Mouse (Mus musculus) activated CD4-positive, CD25-positive, alpha-beta regulatory T cell, adult 9 weeks (primary cell): Measurements from ENCODE around the gene Rufy4. TPM values are rescaled to one million over a fixed set of nuclear protein-coding genes. Genes with fewer than 3 reads are reported as not detected.

Experiments
- polyA plus RNA-seq: library from polyadenylated mRNA; unstranded; fragments of 100-300 nt; shearing (Covaris generic); gene quantifications from one replicate; pipeline ENCODE4 v1.2.1, GENCODE M21; 2017

Gene Rufy4
- polyA plus RNA-seq = not detected

GRCm38 (mm10) chr1:74124991-74125552 is at the start of gene Rufy4:
Gene Rufy4, plus strand, starts transcription at chr1:74125541.

GRCm38 (mm10) chr1:74124021-74124981 is 1.0 kb upstream of the Rufy4 start, which contains the start of gene Tns1:
Gene Tns1, minus strand, starts transcription at chr1:74124449.

GRCm38 (mm10) chr1:74153461-74154184 is 28.3 kb downstream of the Rufy4 start, which contains the start of gene Cxcr2:
Gene Cxcr2, plus strand, starts transcription at chr1:74153989.

GRCm38 (mm10) chr1:74194445-74194844 is 69.1 kb downstream of the Rufy4 start, which contains the start of gene Cxcr1:
Gene Cxcr1, minus strand, starts transcription at chr1:74194631.

Other genes with a start within 250 kb of the Rufy4 start
- 42.9 TPM for gene Tns1, start 1.1 kb upstream of the Rufy4 start, polyA plus RNA-seq
- not detected for gene Cxcr2, start 28.4 kb downstream of the Rufy4 start, polyA plus RNA-seq
- not detected for gene Cxcr1, start 69.1 kb downstream of the Rufy4 start, polyA plus RNA-seq
- 965 TPM for gene Arpc2, start 110.5 kb downstream of the Rufy4 start, polyA plus RNA-seq
- 0.51 TPM for gene Gpbar1, start 153.0 kb downstream of the Rufy4 start, polyA plus RNA-seq
- 230 TPM for gene Aamp, start 159.2 kb downstream of the Rufy4 start, polyA plus RNA-seq
- 91.5 TPM for gene Pnkd, start 159.4 kb downstream of the Rufy4 start, polyA plus RNA-seq
- 25.0 TPM for gene Tmbim1, start 180.1 kb downstream of the Rufy4 start, polyA plus RNA-seq
- not detected for gene Catip, start 236.6 kb downstream of the Rufy4 start, polyA plus RNA-seq
- 2.1 TPM for gene Slc11a1, start 249.7 kb downstream of the Rufy4 start, polyA plus RNA-seq